Comparison of ENCODE assay signal across 18 mouse cellular contexts in genomic region chr1:167672433-167672987, GRCm38 (mm10). TPM values are rescaled to one million over a fixed set of nuclear protein-coding genes. Genes with fewer than 3 reads are reported as not detected.
DNase-seq lines count a peak whose midpoint lies in the region; ATAC-seq and TF ChIP-seq lines count a peak whose summit lies in the region.
"Had no signal": no experiment of that assay in that cellular context is flagged by ENCODE, and none has a peak within 500 bp of the region (broad histone marks: within the 10 kb centered on the region; RNA-seq: fewer than 3 reads in every experiment).

No protein-coding gene starts in this region.

- 14% methylated on average over 17 of the region's 17 CpGs for WGBS in heart, embryonic 13.5 days
- 30% methylated on average over 17 of the region's 17 CpGs for WGBS in midbrain, embryonic 10.5 days
- 26% methylated on average over 17 of the region's 17 CpGs for WGBS in midbrain, postnatal 0 days

- H3K9ac ChIP-seq in heart, embryonic 13.5 days: no peak overlapping the region
- H3K9ac ChIP-seq in midbrain, postnatal 0 days (replicated peaks; ENCODE audit: low read length, poor library complexity, severe bottlenecking): no peak overlapping the region
- H3K9ac ChIP-seq: forebrain, embryonic 13.5 days; lung, embryonic 14.5 days; midbrain, embryonic 15.5 days had no signal

- H3K4me3 ChIP-seq in heart, embryonic 13.5 days: peak overlapping the region; percentile 16
- peak overlapping the region; percentile 12; the same call in 1 of the 2 replicates for H3K4me3 ChIP-seq in midbrain, embryonic 10.5 days
- no peak overlapping the region for H3K4me3 ChIP-seq in midbrain, postnatal 0 days (ENCODE audit: low read depth, low read length)
- H3K4me3 ChIP-seq: forebrain, embryonic 13.5 days; midbrain, embryonic 15.5 days had no signal

- no peaks in the 10 kb centered on the region for H3K9me3 ChIP-seq in heart, embryonic 13.5 days
- no peaks in the 10 kb centered on the region for H3K9me3 ChIP-seq in midbrain, embryonic 10.5 days (replicated peaks)
- H3K9me3 ChIP-seq in midbrain, postnatal 0 days (ENCODE audit: low read length): no peaks in the 10 kb centered on the region
- H3K9me3 ChIP-seq: forebrain, embryonic 13.5 days; midbrain, embryonic 15.5 days had no signal

- H3K4me2 ChIP-seq in heart, embryonic 13.5 days: peak overlapping the region; percentile 49
- H3K4me2 ChIP-seq in midbrain, postnatal 0 days (ENCODE audit: low read depth, low read length, poor library complexity, severe bottlenecking): no peak overlapping the region
- H3K4me2 ChIP-seq: forebrain, embryonic 13.5 days; liver, embryonic 11.5 days; lung, embryonic 14.5 days; midbrain, embryonic 15.5 days had no signal

- no peak for TF ChIP-seq CTCF in midbrain, postnatal 0 days (IDR thresholded peaks at IDR 0.05)

- no peaks in the 10 kb centered on the region for H3K36me3 ChIP-seq in heart, embryonic 13.5 days
- no peaks in the 10 kb centered on the region for H3K36me3 ChIP-seq in midbrain, embryonic 10.5 days
- no peaks in the 10 kb centered on the region for H3K36me3 ChIP-seq in midbrain, postnatal 0 days (ENCODE audit: insufficient read depth, low read length)
- H3K36me3 ChIP-seq: midbrain, embryonic 15.5 days had no signal

- H3K27ac ChIP-seq in heart, embryonic 13.5 days (replicated peaks): no peak overlapping the region
- no peak overlapping the region for H3K27ac ChIP-seq in midbrain, embryonic 10.5 days (replicated peaks)
- no peak overlapping the region for H3K27ac ChIP-seq in midbrain, postnatal 0 days (ENCODE audit: low read depth, low read length)
- H3K27ac ChIP-seq: forebrain, embryonic 13.5 days; midbrain, embryonic 15.5 days had no signal

- peaks cover 9% of the 10 kb centered on the region; the same call in 1 of the 2 replicates for H3K4me1 ChIP-seq in heart, embryonic 13.5 days
- peaks cover 13% of the 10 kb centered on the region for H3K4me1 ChIP-seq in midbrain, embryonic 10.5 days
- H3K4me1 ChIP-seq in midbrain, postnatal 0 days (ENCODE audit: insufficient read depth, low read length): no peaks in the 10 kb centered on the region
- H3K4me1 ChIP-seq: forebrain, embryonic 13.5 days; midbrain, embryonic 15.5 days had no signal

- DNase-seq in heart, adult 18-20 months: no peak
- DNase-seq in midbrain, embryonic 10.5 days (ENCODE audit: low spot score): no peak
- DNase-seq in midbrain, postnatal 0 days (ENCODE audit: low spot score): no peak
- peak; percentile 18 for DNase-seq in gastrocnemius, postnatal 10 days
- DNase-seq in retina, postnatal 1 day: no peak
- no peak for DNase-seq in ovary, postnatal 10 days (ENCODE audit: low spot score)
- DNase-seq: adrenal gland, adult 2 months; cerebellum, postnatal 10 days; kidney, adult 8-10 months; lung, embryonic 14.5 days; spleen, adult 18-20 months had no signal

- peaks cover 79% of the 10 kb centered on the region for H3K27me3 ChIP-seq in heart, embryonic 13.5 days (replicated peaks)
- H3K27me3 ChIP-seq in midbrain, embryonic 10.5 days (ENCODE audit: low read depth, poor library complexity, severe bottlenecking): peaks cover 84% of the 10 kb centered on the region
- H3K27me3 ChIP-seq in midbrain, postnatal 0 days (ENCODE audit: insufficient read depth, low read length): peaks cover 22% of the 10 kb centered on the region

- ATAC-seq in heart, embryonic 13.5 days (ENCODE audit: extremely low read depth, insufficient number of reproducible peaks, low FRiP score, low TSS enrichment): no peak
- ATAC-seq in midbrain, postnatal 0 days (ENCODE audit: low FRiP score): no peak
- ATAC-seq: forebrain, embryonic 13.5 days; midbrain, embryonic 15.5 days had no signal

RNA-seq across cellular contexts. Expression of gene Lmx1a, which starts 16.5 kb away (rescaled TPM):
- 0.50 and 1.3 TPM in 2 replicates for polyA plus RNA-seq in heart, embryonic 13.5 days (2015; fragmentation: Nextera tagmentation; extraction: Ambion mirVana)
- total RNA-seq in heart, adult 18-20 months (2021): not detected
- polyA plus RNA-seq in midbrain, embryonic 10.5 days (2016; fragmentation: Nextera tagmentation; extraction: Ambion mirVana): 15.0 and 18.7 TPM in 2 replicates
- 3.9 and 6.3 TPM in 2 replicates for total RNA-seq in midbrain, postnatal 0 days (2014; rRNA removed)
- polyA plus RNA-seq in midbrain, postnatal 0 days (2015; fragmentation: Nextera tagmentation; extraction: Ambion mirVana): 3.2 and 3.5 TPM in 2 replicates
- total RNA-seq in gastrocnemius, postnatal 10 days (2021): 1 to 10 TPM in 1 of 2 experiments, under 1 TPM in 1; 0.94 to 1.2 TPM
- total RNA-seq: megakaryocyte progenitor cell, adult 5-6 weeks; MEL had no signal
- polyA plus RNA-seq: adrenal gland, adult 2 months; heart, postnatal 0 days; lung, embryonic 14.5 days had no signal
